Mouse (Mus musculus): ENCODE measurements around the gene Gna11. TPM values are rescaled to one million over a fixed set of nuclear protein-coding genes. Genes with fewer than 3 reads are reported as not detected.

Gene Gna11
- polyA plus RNA-seq, 1 experiment from 2014 or later = 20.3 TPM

DNA sequence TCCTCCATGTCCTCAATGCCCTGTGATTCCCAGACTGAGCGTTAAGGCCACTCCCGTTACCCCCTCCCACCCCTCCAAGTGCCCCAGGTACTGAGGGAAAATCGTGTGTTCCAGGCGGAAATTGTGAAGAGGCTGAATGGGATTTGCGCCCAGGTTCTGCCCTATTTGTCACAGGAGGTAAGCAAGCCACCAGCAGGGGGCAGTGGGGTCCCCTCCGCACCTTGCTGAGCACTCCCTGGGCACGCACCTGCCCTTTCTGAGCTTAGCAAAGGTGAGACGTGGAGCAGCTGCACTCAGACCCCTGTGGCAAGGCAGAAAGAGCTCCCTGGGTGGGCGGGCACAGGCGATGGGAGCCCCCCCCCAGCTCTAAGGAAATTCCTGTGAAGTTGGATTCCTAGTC, 19.7 kb upstream of the Gna11 start:
- Histone ChIP-seq H3K4me1 (replicated peaks) (peaks cover 78% of the 10 kb centered on the region), H3K4me3 (replicated peaks) (no peak overlapping the region), H3K27me3 (0 out of 2 replicates have a peak, but pooled peaks cover 6% of the 10 kb centered on the region), H3K9ac (no peak overlapping the region), H3K9me3 (replicated peaks) (no peaks in the 10 kb centered on the region), H3K36me3 (replicated peaks) (peaks cover 40% of the 10 kb centered on the region), H3K27ac (replicated peaks) (no peak overlapping the region), H3K4me2 (no peak overlapping the region)
- no peak for ATAC-seq (ENCODE audit: insufficient read depth)
- 56% methylated on average over 10 of the region's 10 CpGs for WGBS (ENCODE audit: insufficient replicate concordance)

DNA sequence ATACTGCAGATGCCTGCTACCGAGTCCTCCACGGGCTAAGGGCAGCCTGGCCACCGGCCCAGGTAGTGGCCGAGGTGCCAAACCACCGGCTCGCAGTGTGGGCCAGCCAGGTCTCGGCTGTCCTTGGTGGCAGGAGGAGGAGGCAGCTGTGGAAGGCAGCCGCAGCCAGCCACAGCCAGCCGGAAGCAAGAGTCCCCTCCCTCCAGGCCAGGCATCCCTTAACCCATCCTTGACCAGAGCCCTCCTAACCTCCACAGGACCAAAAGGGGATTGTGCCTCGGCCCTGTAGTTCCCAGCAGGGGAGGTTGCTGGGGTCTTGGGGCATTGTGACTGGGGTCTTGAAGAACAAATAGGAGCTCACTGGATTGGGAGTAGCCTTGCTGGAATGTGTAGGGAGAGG, 19.2 kb upstream of the Gna11 start:
- no peak for ATAC-seq (ENCODE audit: insufficient read depth)

DNA sequence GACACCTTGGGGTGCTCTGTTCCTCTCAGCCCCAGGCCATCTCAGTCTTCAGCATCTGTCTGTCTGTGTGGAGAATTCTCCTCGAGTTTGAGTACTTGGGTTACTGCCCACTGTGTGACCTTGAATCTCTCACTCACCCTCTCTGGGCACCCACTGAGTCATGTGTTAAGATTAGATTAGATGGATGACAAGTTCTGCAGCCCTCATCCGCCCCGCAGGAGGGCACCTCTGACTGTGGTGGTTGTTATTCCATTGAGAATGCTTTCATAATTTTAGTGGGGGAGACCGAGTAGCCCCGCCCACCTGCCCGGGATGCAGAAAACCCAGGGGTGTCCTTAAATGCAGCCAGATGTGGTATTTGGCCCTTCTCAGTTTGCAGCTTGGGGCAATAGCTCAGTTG, 18.5 kb upstream of the Gna11 start:
- Histone ChIP-seq H3K4me2 (peak overlapping the region; percentile 41; the same call in 1 of the 2 replicates), H3K36me3 (replicated peaks) (peaks cover 40% of the 10 kb centered on the region), H3K4me1 (replicated peaks) (peaks cover 77% of the 10 kb centered on the region), H3K9me3 (replicated peaks) (no peaks in the 10 kb centered on the region), H3K27ac (replicated peaks) (peak overlapping the region; percentile 30), H3K9ac (no peak overlapping the region; the same call in 1 of the 2 replicates), H3K4me3 (replicated peaks) (no peak overlapping the region), H3K27me3 (no peaks in the 10 kb centered on the region)
- WGBS (ENCODE audit: insufficient replicate concordance) = 21% methylated on average over 6 of the region's 6 CpGs
- ATAC-seq (ENCODE audit: insufficient read depth) = no peak

More for the DNA sequence above, 19.2 kb upstream of the Gna11 start:
- Histone ChIP-seq H3K9me3 (replicated peaks) (no peaks in the 10 kb centered on the region), H3K9ac (no peak overlapping the region), H3K27me3 (0 out of 2 replicates have a peak, but pooled peaks cover 1% of the 10 kb centered on the region), H3K4me3 (replicated peaks) (peak overlapping the region; percentile 14; the same call in 1 of the 2 replicates), H3K4me2 (peak overlapping the region; percentile 41), H3K4me1 (replicated peaks) (peaks cover 78% of the 10 kb centered on the region), H3K27ac (replicated peaks) (peak overlapping the region; percentile 16; the same call in 1 of the 2 replicates), H3K36me3 (replicated peaks) (peaks cover 40% of the 10 kb centered on the region)
- 36% methylated on average over 10 of the region's 10 CpGs for WGBS (ENCODE audit: insufficient replicate concordance)

DNA sequence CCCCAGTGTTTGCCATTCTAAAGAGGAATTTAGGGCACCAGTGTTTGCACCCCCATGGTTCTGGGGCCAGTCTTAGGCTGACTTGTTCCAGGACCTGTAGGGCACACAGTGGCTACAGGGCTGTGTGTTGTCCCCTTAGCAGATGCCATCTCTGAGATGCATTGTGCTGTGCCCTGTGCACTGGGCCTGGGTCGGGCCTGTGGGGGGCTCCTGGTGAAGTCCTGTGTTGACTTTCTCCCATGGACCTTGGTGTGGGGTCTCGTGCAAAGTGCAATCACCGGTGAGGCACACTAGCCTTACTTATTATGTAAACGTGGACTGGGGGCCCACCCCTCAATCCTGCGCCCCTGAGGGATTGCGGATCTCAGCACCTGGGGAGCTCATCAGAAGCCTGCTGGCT, 17.4 kb upstream of the Gna11 start:
- Histone ChIP-seq H3K36me3 (replicated peaks) (peaks cover 40% of the 10 kb centered on the region), H3K27me3 (no peaks in the 10 kb centered on the region), H3K4me3 (replicated peaks) (no peak overlapping the region), H3K4me1 (replicated peaks) (peaks cover 73% of the 10 kb centered on the region), H3K9me3 (replicated peaks) (no peaks in the 10 kb centered on the region), H3K9ac (no peak overlapping the region), H3K4me2 (peak overlapping the region; percentile 23), H3K27ac (replicated peaks) (peak overlapping the region; percentile 30; the same call in 1 of the 2 replicates)
- 68% methylated on average over 6 of the region's 6 CpGs for WGBS (ENCODE audit: insufficient replicate concordance)
- ATAC-seq (ENCODE audit: insufficient read depth) = no peak

DNA sequence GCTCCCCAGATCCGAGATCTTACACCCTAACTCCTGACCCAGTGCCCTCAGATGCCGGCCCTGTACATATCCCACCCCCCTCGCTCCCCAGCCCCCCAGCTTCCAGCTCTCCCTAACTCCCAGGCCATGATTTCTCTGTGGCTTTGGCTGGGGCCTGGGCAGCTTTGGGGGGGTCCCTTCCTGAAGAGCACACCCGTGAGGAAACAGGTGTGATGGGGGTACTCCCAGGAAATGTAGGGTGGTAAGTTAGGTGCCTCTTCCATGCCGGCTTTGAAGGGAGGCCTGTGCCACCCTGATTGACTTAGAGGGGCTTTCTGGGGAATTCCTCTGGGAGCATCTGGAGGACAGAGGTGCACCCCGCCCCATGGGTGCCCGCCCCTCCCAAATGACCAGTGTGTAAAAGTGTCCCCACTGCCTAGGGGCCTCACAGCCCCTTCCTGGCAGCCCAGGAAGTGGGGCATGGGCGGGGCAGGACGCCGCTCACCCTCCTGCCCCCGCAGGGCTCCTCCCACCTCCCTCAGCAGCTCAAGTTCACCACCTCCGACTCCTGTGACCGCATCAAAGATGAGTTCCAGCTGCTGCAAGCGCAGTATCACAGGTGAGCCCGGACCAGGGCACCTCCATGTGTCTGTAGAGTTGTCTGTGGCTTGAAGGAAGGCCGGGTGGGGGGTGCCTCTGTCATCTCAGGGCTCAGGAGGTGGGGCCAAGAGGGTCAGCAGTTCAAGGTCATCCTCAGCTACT, 15.9 kb upstream of the Gna11 start:
- WGBS (ENCODE audit: insufficient replicate concordance) = 2% methylated on average over 16 of the region's 16 CpGs
- H3K9ac ChIP-seq = peak overlapping the region; percentile 81
- H3K4me1 ChIP-seq (replicated peaks) = peaks cover 73% of the 10 kb centered on the region
- peaks cover 35% of the 10 kb centered on the region for H3K36me3 ChIP-seq (replicated peaks)
- peak overlapping the region; percentile 83 for H3K27ac ChIP-seq (replicated peaks)
- no peak for ATAC-seq (ENCODE audit: insufficient read depth)
- no peaks in the 10 kb centered on the region for H3K27me3 ChIP-seq
- peak overlapping the region; percentile 93 for H3K4me2 ChIP-seq
- H3K4me3 ChIP-seq (replicated peaks) = peak overlapping the region; percentile 80
- H3K9me3 ChIP-seq (replicated peaks) = no peaks in the 10 kb centered on the region

GRCm38 (mm10) chr10:81559627-81560539, 14.9 kb upstream of the Gna11 start:
- Histone ChIP-seq H3K27ac (replicated peaks) (peak overlapping the region; percentile 83), H3K4me1 (replicated peaks) (peaks cover 63% of the 10 kb centered on the region), H3K9me3 (replicated peaks) (no peaks in the 10 kb centered on the region), H3K36me3 (replicated peaks) (peaks cover 25% of the 10 kb centered on the region), H3K27me3 (no peaks in the 10 kb centered on the region), H3K4me3 (replicated peaks) (peak overlapping the region; percentile 80), H3K4me2 (peak overlapping the region; percentile 93), H3K9ac (peak overlapping the region; percentile 81)
- 1% methylated on average over 36 of the region's 36 CpGs for WGBS (ENCODE audit: insufficient replicate concordance)
- peak; percentile 38 for ATAC-seq (ENCODE audit: insufficient read depth)

GRCm38 (mm10) chr10:81559163-81559626, 14.2 kb upstream of the Gna11 start, which contains the start of gene Aes:
TSS of gene Aes (plus strand) at chr10:81559488.
- Histone ChIP-seq H3K4me1 (replicated peaks) (peaks cover 56% of the 10 kb centered on the region), H3K9me3 (replicated peaks) (no peaks in the 10 kb centered on the region), H3K4me3 (replicated peaks) (peak within 1 kb of the TSS; percentile 80), H3K36me3 (replicated peaks) (peaks cover 18% of the 10 kb centered on the region), H3K4me2 (peak within 1 kb of the TSS; percentile 93), H3K9ac (peak within 1 kb of the TSS; percentile 81), H3K27me3 (no peaks in the 10 kb centered on the region), H3K27ac (replicated peaks) (peak within 1 kb of the TSS; percentile 83)
- ATAC-seq (ENCODE audit: insufficient read depth) = peak; percentile 60
- 2% methylated on average over 38 of the region's 53 CpGs for WGBS (ENCODE audit: insufficient replicate concordance)

GRCm38 (mm10) chr10:81557491-81557890, 12.5 kb upstream of the Gna11 start:
- Histone ChIP-seq H3K9me3 (replicated peaks) (no peaks in the 10 kb centered on the region), H3K4me1 (replicated peaks) (peaks cover 40% of the 10 kb centered on the region), H3K27ac (replicated peaks) (no peak overlapping the region), H3K27me3 (no peaks in the 10 kb centered on the region), H3K4me3 (replicated peaks) (no peak overlapping the region), H3K4me2 (no peak overlapping the region), H3K36me3 (replicated peaks) (peaks cover 9% of the 10 kb centered on the region), H3K9ac (no peak overlapping the region)
- WGBS (ENCODE audit: insufficient replicate concordance) = 52% methylated on average over 1 of the region's 1 CpGs
- ATAC-seq (ENCODE audit: insufficient read depth) = no peak

DNA sequence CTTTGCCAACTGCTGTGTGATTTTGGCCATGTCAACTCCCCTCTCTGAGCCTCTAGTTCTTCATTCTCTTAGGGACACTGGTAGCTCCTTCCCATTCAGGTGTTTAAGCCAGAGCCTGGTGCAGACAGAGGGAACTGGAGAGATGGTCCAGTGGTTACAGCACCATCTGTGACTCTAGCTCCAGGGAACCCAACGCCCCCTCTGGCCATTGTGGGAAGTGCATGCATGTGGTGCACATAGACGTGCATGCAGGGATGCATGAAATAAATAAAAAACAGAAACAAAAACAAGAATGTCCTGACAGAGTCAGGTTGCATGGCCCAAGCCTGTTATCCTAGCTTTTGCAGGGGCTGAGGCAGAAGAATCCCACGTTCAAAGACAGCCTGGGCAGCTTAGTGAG, 11.3 kb upstream of the Gna11 start:
- Histone ChIP-seq H3K27ac (replicated peaks) (no peak overlapping the region), H3K9ac (no peak overlapping the region), H3K4me1 (replicated peaks) (peaks cover 41% of the 10 kb centered on the region), H3K4me3 (replicated peaks) (no peak overlapping the region), H3K9me3 (replicated peaks) (no peaks in the 10 kb centered on the region), H3K27me3 (no peaks in the 10 kb centered on the region), H3K4me2 (no peak overlapping the region), H3K36me3 (replicated peaks) (no peaks in the 10 kb centered on the region; the same call in 1 of the 2 replicates)
- no peak for ATAC-seq (ENCODE audit: insufficient read depth)
- 61% methylated on average over 3 of the region's 3 CpGs for WGBS (ENCODE audit: insufficient replicate concordance)

DNA sequence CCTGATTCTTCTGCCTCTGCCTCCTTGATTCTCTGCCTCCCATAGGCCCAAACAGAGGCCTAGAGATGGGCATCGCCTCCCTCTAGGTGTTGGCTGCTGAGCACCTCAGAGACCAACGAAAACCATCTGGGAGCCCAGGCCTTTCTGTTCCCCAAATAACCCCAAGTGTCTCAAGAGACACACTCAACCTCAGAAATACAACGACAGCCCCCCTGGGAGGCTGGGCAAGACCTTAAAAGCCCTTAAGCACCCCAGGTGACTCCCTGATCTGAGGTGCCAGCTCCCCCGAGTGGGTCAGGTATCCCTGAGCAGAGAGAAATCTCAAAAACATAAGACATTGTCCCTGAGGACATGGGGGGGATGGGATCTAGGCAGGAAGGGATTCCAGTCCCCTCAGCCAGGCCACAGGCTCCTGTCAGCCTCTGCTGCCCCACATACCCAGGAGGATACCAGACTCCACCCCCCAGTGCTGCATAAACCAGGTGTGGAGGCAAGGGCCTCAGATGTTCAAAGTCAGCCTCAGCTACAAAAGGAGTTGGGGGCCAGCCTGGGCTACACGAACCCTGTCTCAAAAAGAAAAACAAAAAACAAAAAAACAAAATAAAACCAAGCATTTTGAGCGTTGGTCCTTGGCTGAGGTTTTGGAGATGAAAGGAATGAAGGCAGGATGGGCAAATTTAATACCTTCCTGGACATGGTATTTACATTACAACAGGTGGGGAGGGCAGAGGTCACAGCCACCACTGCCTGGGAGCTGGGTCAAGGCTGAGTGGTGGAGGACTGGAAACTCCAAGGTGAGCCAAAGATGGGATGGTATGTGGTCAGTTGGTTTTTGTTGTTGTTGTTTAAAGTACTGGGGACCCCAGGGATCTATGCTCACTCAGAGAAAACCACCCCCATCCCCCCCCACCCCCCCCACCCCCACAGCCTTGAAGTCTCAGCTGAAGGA, 9.1 kb upstream of the Gna11 start:
- H3K9ac ChIP-seq = no peak overlapping the region
- no peak overlapping the region for H3K4me2 ChIP-seq
- WGBS (ENCODE audit: insufficient replicate concordance) = 68% methylated on average over 6 of the region's 6 CpGs
- no peaks in the 10 kb centered on the region for H3K36me3 ChIP-seq (replicated peaks)
- H3K4me1 ChIP-seq (replicated peaks) = peaks cover 31% of the 10 kb centered on the region
- H3K27me3 ChIP-seq = no peaks in the 10 kb centered on the region
- no peak overlapping the region for H3K27ac ChIP-seq (replicated peaks)
- H3K4me3 ChIP-seq (replicated peaks) = no peak overlapping the region
- H3K9me3 ChIP-seq (replicated peaks) = no peaks in the 10 kb centered on the region
- ATAC-seq (ENCODE audit: insufficient read depth) = no peak
